Mouse (Mus musculus): ENCODE results near the gene Krt17.

DNA sequence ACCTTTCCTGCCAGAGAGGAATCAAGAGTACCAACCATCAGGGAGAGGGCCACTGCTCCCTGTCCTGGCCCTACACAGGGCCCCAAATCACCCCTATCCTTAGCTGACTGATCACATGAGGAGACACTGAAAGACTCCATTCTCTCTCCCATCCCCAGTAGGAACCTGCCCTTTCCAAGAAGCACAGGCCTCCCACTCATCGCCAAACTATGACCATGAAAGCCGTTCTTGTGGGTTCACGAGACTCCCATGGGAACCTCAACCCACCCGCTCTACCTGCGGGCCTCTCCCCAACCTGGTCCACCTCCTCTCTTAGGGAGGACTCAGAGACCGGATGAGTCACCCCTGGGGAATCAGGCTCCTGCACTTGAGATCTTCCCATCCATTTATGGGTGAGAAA, 5.3 kb downstream of the Krt17 start:
- TF ChIP-seq POLR2A (IDR thresholded peaks at IDR 0.05; ENCODE audit: extremely low read depth, insufficient read depth, low read length): no peak
- TF ChIP-seq CTCF (IDR thresholded peaks at IDR 0.05; ENCODE audit: extremely low read depth, insufficient read depth, low read length): no peak

Data from cortical plate, adult 2 months (tissue).